Mouse (Mus musculus): ENCODE results near the gene Gm5072. TPM values are rescaled to one million over a fixed set of nuclear protein-coding genes. Genes with fewer than 3 reads are reported as not detected.

Gm5072 gene
- polyA plus RNA-seq (2015; fragmentation: Illumina TruSeq; extraction: RNeasy Lipid Tissue Mini Kit (QIAGEN cat#74804); ENCODE audit: insufficient read depth, low read depth, low replicate concordance) = not detected

GRCm38 (mm10) chrX:91392200-91392599 is at the start of gene Gm5072:
Gm5072 (plus strand) TSS chrX:91392500.

Other genes starting within 250 kb of the Gm5072 start
- not detected for gene Mageb2, start 60.8 kb upstream of the Gm5072 start, polyA plus RNA-seq (2015; fragmentation: Illumina TruSeq; extraction: RNeasy Lipid Tissue Mini Kit (QIAGEN cat#74804); ENCODE audit: insufficient read depth, low read depth, low replicate concordance)
- not detected for gene Gm8914, start 87.6 kb downstream of the Gm5072 start, polyA plus RNA-seq (2015; fragmentation: Illumina TruSeq; extraction: RNeasy Lipid Tissue Mini Kit (QIAGEN cat#74804); ENCODE audit: insufficient read depth, low read depth, low replicate concordance)
- gene 1700084M14Rik, start 183.4 kb downstream of the Gm5072 start, polyA plus RNA-seq (2015; fragmentation: Illumina TruSeq; extraction: RNeasy Lipid Tissue Mini Kit (QIAGEN cat#74804); ENCODE audit: insufficient read depth, low read depth, low replicate concordance) = not detected
- gene Gm14781, start 239.7 kb downstream of the Gm5072 start, polyA plus RNA-seq (2015; fragmentation: Illumina TruSeq; extraction: RNeasy Lipid Tissue Mini Kit (QIAGEN cat#74804); ENCODE audit: insufficient read depth, low read depth, low replicate concordance) = not detected